Mouse (Mus musculus) stomach, embryonic 14.5 days (tissue): Measurements from ENCODE around the gene Sox5. TPM values are rescaled to one million over a fixed set of nuclear protein-coding genes. Genes with fewer than 3 reads are reported as not detected.
A peak's percentile ranks its signal among the peaks of the same experiment; 100 is the strongest.

Experiments
- ATAC-seq: fragments of 200-750 bp; cut with Nextera tagmentation; 2 replicates; pipeline ENCODE4 v1.8.0; 2017; ENCODE audit warnings: low read depth, moderate TSS enrichment; ENCODE audit not compliant: insufficient number of reproducible peaks, insufficient read depth, low FRiP score
- H3K27ac ChIP-seq: fragments of 300-500 bp; sonication (generic); 2 replicates; pipeline ENCODE4 v1.5.1; 2014; ENCODE audit warnings: mild to moderate bottlenecking, low read length, moderate library complexity, mixed read lengths
- H3K27me3 ChIP-seq: fragments of 300-500 bp; sonication (generic); 2 replicates; pipeline ENCODE4 v1.6.1; 2014; ENCODE audit warnings: low read length, control low read depth, mixed read lengths; ENCODE audit not compliant: control insufficient read depth, insufficient read depth
- H3K36me3 ChIP-seq: fragments of 300-500 bp; sonication (generic); 2 replicates; pipeline ENCODE4 v1.6.1; 2014; ENCODE audit warnings: mild to moderate bottlenecking, control low read depth, low read length, moderate library complexity, mixed read lengths; ENCODE audit not compliant: control insufficient read depth, insufficient read depth
- H3K4me1 ChIP-seq: fragments of 300-500 bp; sonication (generic); 2 replicates; pipeline ENCODE4 v1.6.1; 2014; ENCODE audit warnings: low read length, control low read depth, mixed read lengths; ENCODE audit not compliant: control insufficient read depth, insufficient read depth
- H3K4me2 ChIP-seq: fragments of 300-500 bp; sonication (generic); replicated peaks from 2 replicates; pipeline ENCODE4 v1.6.1; 2014; ENCODE audit warnings: low read depth, low read length, control low read depth
- H3K4me3 ChIP-seq: fragments of 300-500 bp; sonication (generic); 2 replicates; pipeline ENCODE4 v1.5.1; 2014; ENCODE audit warnings: low read depth, low read length, control low read depth
- H3K9ac ChIP-seq: fragments of 300-500 bp; sonication (generic); replicated peaks from 2 replicates; pipeline ENCODE4 v1.6.1; 2014; ENCODE audit warnings: low read depth, mild to moderate bottlenecking, control low read depth, low read length, moderate library complexity, mixed read lengths
- H3K9me3 ChIP-seq: fragments of 300-500 bp; sonication (generic); 2 replicates; pipeline ENCODE4 v1.6.1; 2016; ENCODE audit warnings: low read depth, low read length, control low read depth; ENCODE audit not compliant: control insufficient read depth
- WGBS: fragments of 180-500 bp; shearing (Covaris S2); extraction: QIAGEN DNeasy Blood & Tissue Kit; methylation state at CpG from one replicate; pipeline ENCODE4 v1.1.7; 2014; 5-methylcytosine and 5-hydroxymethylcytosine counted together
- polyA plus RNA-seq: library from polyadenylated mRNA; unstranded; fragments of >200 nt; fragmentation: Nextera tagmentation; extraction: Ambion mirVana; gene quantifications from 2 replicates; pipeline ENCODE4 v1.2.1, GENCODE M21; 2014

Sox5 gene
- polyA plus RNA-seq, 1 experiment from 2014 or later = 30.3 TPM

DNA sequence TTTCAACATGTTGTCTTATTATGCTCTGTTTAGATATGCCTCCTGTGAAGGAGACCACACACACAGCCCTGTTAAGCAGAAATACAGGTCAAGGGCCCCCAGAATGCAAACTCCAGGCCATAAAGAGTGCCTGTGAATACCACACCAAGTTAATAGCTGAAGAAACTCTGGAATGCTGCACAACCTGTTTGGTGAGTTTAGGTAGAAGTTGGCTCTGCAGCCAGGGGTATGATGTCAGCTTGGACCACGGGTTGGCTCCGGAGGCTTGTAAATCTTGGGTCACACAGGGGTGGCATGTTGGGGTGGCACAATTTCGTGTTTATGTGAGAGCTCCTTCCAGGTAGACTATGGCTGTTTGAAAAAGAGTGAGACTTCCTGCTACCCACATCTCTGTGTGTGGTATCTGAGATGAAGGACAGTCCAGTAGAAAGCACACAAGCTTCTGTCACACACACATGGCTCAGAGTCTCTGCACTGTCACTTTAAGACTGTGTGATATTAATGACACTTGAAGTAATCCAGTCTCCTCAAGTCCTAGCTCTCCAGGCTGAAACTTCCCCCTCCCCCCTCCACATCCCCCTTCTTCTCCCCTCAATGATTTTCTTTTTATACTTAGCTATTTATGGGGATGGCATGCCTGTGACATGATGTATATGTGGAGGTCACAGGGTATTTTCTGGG lies 160.5 kb downstream of the Sox5 start:
- no peak overlapping the region for H3K4me3 ChIP-seq
- H3K9ac ChIP-seq = no peak overlapping the region
- peak; percentile 90 for ATAC-seq
- H3K4me2 ChIP-seq = 0 out of 2 replicates have a peak overlapping the region, but pooled peaks have one; percentile 6
- H3K4me1 ChIP-seq = peaks cover 8% of the 10 kb centered on the region; the same call in 1 of the 2 replicates
- H3K9me3 ChIP-seq = no peaks in the 10 kb centered on the region
- no peaks in the 10 kb centered on the region for H3K27me3 ChIP-seq
- H3K36me3 ChIP-seq = no peaks in the 10 kb centered on the region
- WGBS = 17% methylated on average over 3 of the region's 3 CpGs
- H3K27ac ChIP-seq = peak overlapping the region; percentile 52

DNA sequence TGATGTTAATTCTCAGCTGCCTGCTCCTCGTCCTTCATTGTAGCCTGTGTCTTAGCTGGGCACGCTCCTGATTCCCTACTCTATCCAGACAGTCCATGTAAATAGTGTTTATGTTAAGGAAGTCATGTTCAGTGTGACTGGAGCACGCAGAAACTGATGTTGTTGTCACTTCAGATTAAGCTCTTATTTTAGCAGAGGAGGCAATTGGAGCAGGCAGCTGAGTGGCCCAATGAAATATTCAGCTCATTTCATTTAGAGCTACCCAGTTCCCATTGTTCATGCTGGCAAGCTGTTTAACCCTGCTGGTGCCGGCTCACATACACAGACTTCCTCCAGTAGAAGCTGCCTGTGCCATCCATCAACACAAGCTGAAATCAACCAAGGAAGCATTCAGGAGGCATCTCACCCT lies 170.4 kb downstream of the Sox5 start:
- no peak overlapping the region for H3K9ac ChIP-seq
- H3K4me3 ChIP-seq = no peak overlapping the region
- no peaks in the 10 kb centered on the region for H3K36me3 ChIP-seq
- no peak for ATAC-seq
- WGBS = 17% methylated on average over 4 of the region's 4 CpGs
- no peak overlapping the region for H3K27ac ChIP-seq
- no peaks in the 10 kb centered on the region for H3K9me3 ChIP-seq
- peaks cover 6% of the 10 kb centered on the region for H3K4me1 ChIP-seq
- H3K27me3 ChIP-seq = no peaks in the 10 kb centered on the region
- no peak overlapping the region for H3K4me2 ChIP-seq

DNA sequence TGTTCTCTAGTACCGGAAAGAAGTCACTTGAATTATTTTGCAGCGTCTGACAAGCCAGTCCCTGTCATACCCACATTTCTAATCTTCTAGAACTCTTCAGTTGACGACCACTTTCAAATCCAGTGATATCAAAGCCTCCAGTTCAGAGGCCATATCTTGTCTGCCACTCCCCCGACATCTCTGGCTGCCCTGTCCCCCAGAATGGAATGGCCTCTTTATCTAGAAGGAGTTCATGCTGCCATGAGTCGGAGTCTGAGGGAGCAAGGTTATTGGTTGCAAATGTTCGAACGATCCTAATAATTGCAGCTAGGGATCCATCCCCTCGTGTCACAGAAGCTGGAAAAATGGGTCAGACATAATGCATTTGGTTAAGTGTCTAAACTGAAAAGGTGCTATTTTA lies 170.9 kb downstream of the Sox5 start:
- H3K9ac ChIP-seq = no peak overlapping the region
- no peak overlapping the region for H3K4me3 ChIP-seq
- peaks cover 6% of the 10 kb centered on the region for H3K4me1 ChIP-seq
- no peak overlapping the region for H3K27ac ChIP-seq
- H3K36me3 ChIP-seq = no peaks in the 10 kb centered on the region
- H3K9me3 ChIP-seq = no peaks in the 10 kb centered on the region
- no peak overlapping the region for H3K4me2 ChIP-seq
- 64% methylated on average over 8 of the region's 8 CpGs for WGBS
- ATAC-seq = no peak
- no peaks in the 10 kb centered on the region for H3K27me3 ChIP-seq

DNA sequence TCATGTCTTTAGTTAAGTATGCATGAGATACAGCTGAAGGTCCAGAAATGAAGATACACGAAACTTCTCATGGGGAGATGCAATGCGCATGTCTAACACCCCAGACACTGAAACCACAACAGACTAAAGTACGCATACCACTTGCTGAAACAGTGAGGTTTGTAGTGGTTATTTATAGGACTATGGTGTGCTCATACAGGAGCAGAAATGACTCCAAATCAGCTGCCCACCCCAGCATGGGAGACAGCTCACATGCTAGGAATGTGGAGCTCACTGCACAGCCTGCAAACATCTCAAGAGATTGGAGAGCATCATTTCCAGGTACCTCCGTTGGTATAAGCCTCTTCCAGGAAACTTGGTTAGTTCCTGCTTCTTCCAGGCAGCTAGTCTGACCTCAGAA lies 178.9 kb downstream of the Sox5 start:
- H3K27ac ChIP-seq = no peak overlapping the region
- no peak overlapping the region for H3K9ac ChIP-seq
- H3K4me1 ChIP-seq = 0 out of 2 replicates have a peak, but pooled peaks cover 8% of the 10 kb centered on the region
- ATAC-seq = no peak
- no peaks in the 10 kb centered on the region for H3K36me3 ChIP-seq
- no peaks in the 10 kb centered on the region for H3K9me3 ChIP-seq
- H3K4me3 ChIP-seq = no peak overlapping the region
- H3K4me2 ChIP-seq = no peak overlapping the region
- H3K27me3 ChIP-seq = 0 out of 2 replicates have a peak, but pooled peaks cover 3% of the 10 kb centered on the region
- 94% methylated on average over 4 of the region's 4 CpGs for WGBS

DNA sequence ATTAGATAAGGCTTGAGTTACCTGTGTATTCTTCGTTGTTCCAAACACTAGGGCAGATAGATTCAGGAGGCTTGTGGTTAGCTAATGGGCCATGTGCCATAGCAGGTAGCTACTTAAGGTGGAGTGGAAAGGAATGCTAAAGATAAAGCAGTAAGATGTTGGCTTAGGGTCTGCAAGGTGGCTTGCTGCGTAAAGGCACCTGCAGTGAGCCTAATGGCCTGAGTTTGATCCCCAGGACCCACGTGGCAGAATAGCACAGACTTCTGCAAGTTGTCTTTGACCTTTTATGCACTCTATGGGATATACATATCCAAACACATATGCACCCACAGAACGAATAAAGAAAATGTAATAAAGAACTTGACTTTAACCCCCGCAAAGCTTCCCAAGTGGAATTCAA lies 181.4 kb downstream of the Sox5 start:
- H3K27me3 ChIP-seq = 0 out of 2 replicates have a peak, but pooled peaks cover 3% of the 10 kb centered on the region
- WGBS = 81% methylated on average over 5 of the region's 5 CpGs
- no peak overlapping the region for H3K9ac ChIP-seq
- H3K4me1 ChIP-seq = peaks cover 17% of the 10 kb centered on the region; the same call in 1 of the 2 replicates
- H3K27ac ChIP-seq = no peak overlapping the region
- H3K4me3 ChIP-seq = no peak overlapping the region
- no peak for ATAC-seq
- no peaks in the 10 kb centered on the region for H3K36me3 ChIP-seq
- no peak overlapping the region for H3K4me2 ChIP-seq
- no peaks in the 10 kb centered on the region for H3K9me3 ChIP-seq

DNA sequence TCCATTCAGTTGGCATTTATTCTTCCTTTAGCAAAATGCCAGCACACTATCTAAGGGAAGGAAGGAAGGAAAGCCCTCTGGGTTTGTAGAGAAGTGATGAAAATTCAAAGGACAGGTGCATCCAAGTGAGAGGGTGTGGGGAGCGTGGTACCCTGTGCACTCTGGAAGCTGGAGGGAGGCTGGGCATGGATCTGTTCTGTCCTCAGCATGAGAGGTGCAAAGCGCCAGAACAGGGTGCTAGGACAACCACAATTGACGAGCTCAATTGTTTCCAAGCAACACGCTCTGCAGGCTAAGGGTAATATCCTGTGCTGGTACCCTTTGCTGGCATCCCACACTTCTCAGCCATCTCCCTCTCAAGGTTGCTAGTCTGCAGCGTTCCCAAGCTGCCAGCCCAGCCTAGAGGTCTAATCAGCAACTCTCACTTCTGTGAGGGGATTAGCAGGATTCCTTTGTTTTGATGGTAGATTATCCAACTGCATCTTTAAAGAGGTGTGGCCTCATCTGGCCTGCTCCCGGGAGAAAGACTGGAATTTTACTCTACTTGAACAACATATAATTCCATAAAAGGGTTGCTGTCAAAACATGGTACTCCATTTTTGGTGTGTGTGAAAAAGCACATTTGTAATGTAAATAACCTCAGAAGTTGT lies 183.3 kb downstream of the Sox5 start:
- 51% methylated on average over 6 of the region's 6 CpGs for WGBS
- H3K27ac ChIP-seq = no peak overlapping the region
- H3K4me1 ChIP-seq = peaks cover 17% of the 10 kb centered on the region; the same call in 1 of the 2 replicates
- H3K9me3 ChIP-seq = no peaks in the 10 kb centered on the region
- no peak overlapping the region for H3K4me3 ChIP-seq
- no peak overlapping the region for H3K9ac ChIP-seq
- no peak overlapping the region for H3K4me2 ChIP-seq
- H3K36me3 ChIP-seq = no peaks in the 10 kb centered on the region
- H3K27me3 ChIP-seq = 0 out of 2 replicates have a peak, but pooled peaks cover 3% of the 10 kb centered on the region
- ATAC-seq = no peak

DNA sequence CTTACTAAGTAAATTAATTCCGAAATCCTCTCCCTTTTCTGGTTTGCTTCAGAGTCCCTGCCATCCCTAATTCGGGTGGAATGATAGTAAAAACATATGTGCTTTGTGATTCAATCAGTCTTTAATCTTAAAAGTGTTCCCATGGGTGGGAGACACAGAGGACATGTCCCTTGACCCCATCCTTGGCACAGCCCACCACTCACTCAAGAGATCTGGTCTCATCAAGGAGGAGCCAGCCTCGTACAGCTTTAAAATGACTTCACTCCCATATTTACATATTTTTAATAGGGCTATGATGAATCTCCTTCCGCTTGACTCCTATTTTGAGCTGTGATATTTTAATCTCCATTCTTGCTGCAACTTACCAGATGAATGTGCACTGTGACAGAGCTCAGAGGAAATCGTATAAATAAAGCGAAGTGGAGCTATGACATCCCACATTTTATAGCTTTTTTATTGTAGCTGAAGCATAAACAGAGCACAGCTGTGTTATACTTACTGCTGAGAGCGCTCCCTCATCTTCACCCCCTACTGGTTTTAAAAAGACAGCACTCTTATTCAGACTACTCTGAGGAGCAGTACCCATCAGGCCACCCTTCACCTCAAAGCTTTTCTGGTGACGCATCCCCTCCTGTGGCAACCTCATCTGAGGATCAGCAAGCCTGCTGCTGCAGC lies 185.1 kb downstream of the Sox5 start:
- Histone ChIP-seq H3K9me3 (no peaks in the 10 kb centered on the region), H3K36me3 (no peaks in the 10 kb centered on the region), H3K27me3 (0 out of 2 replicates have a peak, but pooled peaks cover 3% of the 10 kb centered on the region), H3K27ac (no peak overlapping the region), H3K4me1 (peaks cover 17% of the 10 kb centered on the region; the same call in 1 of the 2 replicates), H3K4me3 (no peak overlapping the region), H3K9ac (no peak overlapping the region), H3K4me2 (no peak overlapping the region)
- WGBS = 30% methylated on average over 8 of the region's 8 CpGs
- ATAC-seq = peak; percentile 88

DNA sequence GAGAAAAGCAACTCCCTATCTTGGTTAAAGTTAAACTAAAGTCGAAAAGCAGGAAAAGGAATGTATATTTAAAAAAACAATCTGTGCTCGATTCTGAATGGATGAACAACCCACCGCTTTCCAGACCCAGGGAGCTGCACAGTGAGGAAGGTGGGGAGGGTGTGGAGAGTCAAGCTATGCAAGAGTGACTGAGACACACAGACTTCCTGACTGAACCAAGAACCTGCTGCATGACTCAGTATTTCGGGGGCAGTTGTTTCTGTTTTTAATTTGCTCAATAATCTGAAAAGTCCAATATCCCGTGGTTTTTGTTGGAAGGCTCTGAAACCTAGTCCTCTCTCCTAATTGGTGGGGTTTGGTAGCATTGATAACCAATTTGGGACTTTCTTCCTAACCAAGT lies 196.9 kb downstream of the Sox5 start:
- no peaks in the 10 kb centered on the region for H3K27me3 ChIP-seq
- H3K9me3 ChIP-seq = no peaks in the 10 kb centered on the region
- 31% methylated on average over 5 of the region's 5 CpGs for WGBS
- ATAC-seq = peak; percentile 82; the same call in 1 of the 2 replicates
- H3K4me1 ChIP-seq = 0 out of 2 replicates have a peak, but pooled peaks cover 4% of the 10 kb centered on the region
- H3K9ac ChIP-seq = no peak overlapping the region
- H3K4me3 ChIP-seq = no peak overlapping the region
- no peak overlapping the region for H3K4me2 ChIP-seq
- H3K27ac ChIP-seq = peak overlapping the region; percentile 29; the same call in 1 of the 2 replicates
- H3K36me3 ChIP-seq = no peaks in the 10 kb centered on the region
